Mouse (Mus musculus) heart, adult 2 months (tissue): ENCODE results near the gene Prkcq.

Experiments
- CTCF ChIP-seq: fragments of 200-600 bp; IDR thresholded peaks from 2 replicates; pipeline ENCODE4 v1.8.1; 2022; ENCODE audit warnings: antibody characterized with exemption, mild to moderate bottlenecking, moderate library complexity
- EP300 ChIP-seq: fragments of 200-500 bp; IDR thresholded peaks from 2 replicates; pipeline ENCODE4 v1.6.1; 2011; ENCODE audit warnings: low read depth, low read length, control low read depth; ENCODE audit not compliant: insufficient read depth

DNA sequence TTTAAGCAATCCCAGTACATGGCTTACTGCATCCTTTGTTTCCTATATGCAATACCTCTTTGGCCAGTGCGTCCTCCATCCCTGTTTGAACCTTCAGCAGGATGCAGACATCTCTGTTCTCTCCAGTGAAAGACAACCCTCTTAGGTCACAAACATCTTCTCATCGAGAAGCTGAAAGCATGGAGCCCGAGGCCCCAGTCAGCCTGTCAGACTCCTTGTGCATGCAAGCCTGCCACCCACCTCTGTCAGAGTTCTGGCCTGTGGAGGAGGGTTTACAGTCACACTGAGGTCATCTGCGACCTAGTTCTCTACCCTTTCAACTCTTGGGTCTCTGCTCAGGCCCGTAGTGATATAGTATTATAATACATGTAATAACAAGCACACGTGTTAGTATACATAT lies 119.0 kb downstream of the Prkcq start:
- no peak for TF ChIP-seq CTCF
- no peak for TF ChIP-seq EP300
